Mouse (Mus musculus) gastrocnemius, postnatal 14 days (tissue): ENCODE measurements at regions not wholly inside any gene's neighbourhood (a gene's known extent, or its start where the extent isn't known, plus 50 kb on each side); places are given as distances from the start of the nearest gene placed in this dataset.
A peak's percentile ranks its signal among the peaks of the same experiment; 100 is the strongest.

Experiments
- DNase-seq: peaks from one replicate; pipeline ENCODE4 v3.0.0; 2021; ENCODE audit warnings: mixed read lengths
- intact Hi-C: fragments of 180-260 bp; cut with DNase I; formaldehyde crosslinking; loops from one replicate; pipeline ENCODE4 v1.15.1; 2025; ENCODE audit warnings: low total_unique reads

GRCm38 (mm10) chr2:71680746-71681145 lies 64.7 kb upstream of the Itga6 start:
- intact Hi-C loops = no loop called here
- no peak for DNase-seq

DNA sequence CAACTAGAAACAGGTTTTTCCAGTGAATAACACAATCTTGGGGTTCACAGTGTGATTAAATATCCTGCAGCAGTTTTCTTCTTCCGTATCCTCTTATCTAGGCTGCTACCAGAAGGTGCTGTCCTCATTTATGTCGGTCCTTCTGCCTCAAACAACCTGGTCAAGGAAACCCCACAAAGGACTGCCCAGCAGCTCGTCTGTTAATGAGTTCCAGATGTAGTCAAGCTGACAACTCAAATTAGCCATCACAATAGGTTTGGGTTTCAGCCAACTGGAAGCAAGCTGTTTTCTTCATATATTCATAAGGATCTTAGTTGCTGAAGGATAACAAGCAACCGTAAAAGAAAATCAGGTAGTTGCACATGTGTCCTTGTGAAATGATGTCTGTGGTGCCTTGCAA lies 64.3 kb upstream of the Itga6 start:
- intact Hi-C loops = no loop called here
- DNase-seq = no peak

DNA sequence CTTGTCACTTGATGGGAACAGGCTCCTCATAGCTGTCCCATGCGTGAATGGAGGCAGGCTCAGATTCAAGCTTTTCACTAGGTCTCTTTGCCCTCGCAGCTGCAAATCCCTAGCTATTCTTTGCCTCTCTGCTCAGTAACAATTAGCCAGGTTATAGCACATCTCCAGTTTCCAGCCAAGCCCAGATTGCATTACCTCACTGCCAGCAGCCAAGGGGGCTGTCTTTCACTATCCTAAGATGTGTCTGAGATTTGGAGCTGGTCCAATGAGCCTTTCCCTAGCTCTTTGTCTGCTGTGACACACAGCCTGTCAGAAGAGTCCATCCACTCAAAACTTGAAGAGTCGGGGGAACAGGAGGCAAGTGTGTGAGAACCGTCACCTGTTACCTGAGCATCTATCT lies 62.0 kb upstream of the Itga6 start:
- intact Hi-C loops = no loop called here
- DNase-seq = no peak

GRCm38 (mm10) chr2:71685239-71685638 lies 60.2 kb upstream of the Itga6 start:
- intact Hi-C loops = no loop called here
- no peak for DNase-seq

- no peak for DNase-seq
- intact Hi-C loops = no loop called here
These were observed 56.4 kb upstream of the Itga6 start for GRCm38 (mm10) chr2:71689041-71689440.

DNA sequence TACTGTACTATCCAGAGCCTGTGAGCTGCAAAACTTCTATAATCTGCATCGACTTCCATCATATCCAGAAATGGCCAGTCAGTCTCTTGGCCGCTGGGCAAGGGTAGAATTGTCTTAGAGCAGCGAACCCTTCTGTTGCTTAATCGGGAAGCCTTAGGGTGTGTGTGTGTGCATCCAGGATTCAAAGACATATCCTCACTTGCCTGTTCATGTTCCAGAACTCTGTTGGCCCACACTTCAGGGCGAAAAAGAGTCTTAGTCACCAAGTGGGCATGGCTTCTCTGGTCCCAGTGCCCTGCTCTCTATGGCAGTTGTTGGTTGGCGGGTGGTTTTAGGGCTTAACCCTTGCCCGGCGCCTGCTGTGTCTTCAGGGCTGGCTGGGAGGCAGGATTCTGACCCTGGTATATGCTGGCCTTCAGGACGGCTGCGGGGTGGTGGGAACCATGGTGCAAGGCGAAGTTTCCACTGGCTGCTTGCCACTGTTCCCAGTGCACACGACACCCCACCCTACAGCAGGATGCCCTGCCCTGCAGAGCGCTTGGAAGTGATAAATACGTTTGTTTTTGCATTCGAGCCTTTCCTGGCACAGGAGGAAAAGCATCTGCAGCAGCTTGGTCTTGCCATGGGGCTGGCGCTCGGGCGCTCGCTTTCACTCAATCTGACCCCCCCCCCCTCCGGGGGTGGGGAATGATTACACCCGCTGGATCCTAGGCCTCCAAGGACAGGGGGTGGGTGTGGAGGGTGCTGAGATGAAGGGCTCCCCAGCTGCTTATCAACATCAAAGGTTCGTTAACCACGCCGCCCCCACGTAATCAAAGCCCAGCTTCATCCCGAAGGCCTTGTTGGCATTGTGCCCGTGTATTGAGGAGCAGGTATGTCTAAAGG lies 54.9 kb upstream of the Itga6 start:
- intact Hi-C loops = no loop called here

GRCm38 (mm10) chr2:71694758-71695310 lies 50.6 kb upstream of the Itga6 start:
- intact Hi-C loops = no loop called here
- no peak for DNase-seq

More for the DNA sequence above, 54.9 kb upstream of the Itga6 start:
- peak; percentile 48 for DNase-seq
